ENCODE assay signal across 9 mouse cellular contexts in genomic region chr15:99527629-99528353, GRCm38 (mm10). TPM values are rescaled to one million over a fixed set of nuclear protein-coding genes. Genes with fewer than 3 reads are reported as not detected.
A peak's percentile ranks its signal among the peaks of the same experiment; 100 is the strongest.
DNase-seq lines count a peak whose midpoint lies in the region.
"Had no signal": no experiment of that assay in that cellular context is flagged by ENCODE, and none has a peak within 500 bp of the region (broad histone marks: within the 10 kb centered on the region; RNA-seq: fewer than 3 reads in every experiment).

Gene Faim2, minus strand, starts transcription at chr15:99528165.

- no peak for DNase-seq in adrenal gland, postnatal 36 days
- DNase-seq in cerebellum, postnatal 36 days, result peak; percentile 88 to 91
- DNase-seq in gonadal fat pad, adult 2 months (ENCODE audit: low read depth), result no peak
- peak; percentile 81 to 84 for DNase-seq in left cerebral cortex, postnatal 36 days (ENCODE audit: low spot score in 2 of 2)
- DNase-seq in right cerebral cortex, postnatal 14 days, result peak; percentile 78
- no peak for DNase-seq in heart, postnatal 36 days
- DNase-seq in spleen, postnatal 4 days (ENCODE audit: low spot score in 2 of 2), result no peak

- intact Hi-C loops in left cerebral cortex, postnatal 36 days (cut with DNase I), result loop anchor here (2.0 kb wide), 1 partner anchor 29 kb away; no protein-coding TSS in a partner anchor
- intact Hi-C loops in heart, postnatal 36 days (cut with DNase I), result no loop called here

RNA-seq across cellular contexts. Expression of gene Faim2, which starts in this region (rescaled TPM):
- total RNA-seq in adrenal gland, postnatal 36 days (2021), result 10 to 100 TPM; 17.8 to 23.5 TPM
- polyA plus RNA-seq in gonadal fat pad, adult 2 months (2012; rRNA removed), result 19.4 and 23.8 TPM in 2 replicates
- total RNA-seq in left cerebral cortex, postnatal 36 days (2021), result 100 to 1,000 TPM; 365 to 407 TPM
- total RNA-seq in heart, postnatal 36 days (2021), result under 1 TPM; 0.31 to 0.33 TPM
- total RNA-seq: common myeloid progenitor, adult 5-6 weeks had no signal
- polyA plus RNA-seq: macrophage had no signal

Comparison
In these comparisons a context has a peak if more than half of its experiments do, and no peak if none do; other contexts are left out.
1. RNA of gene Faim2 (total RNA-seq): 365 to 407 TPM in left cerebral cortex, postnatal 36 days; 17.8 to 23.5 TPM in adrenal gland, postnatal 36 days and 0.31 to 0.33 TPM in heart, postnatal 36 days; every median in the first group is over 10 times any median in the second.
2. DNase-seq: peak in cerebellum, postnatal 36 days (2 of 2), left cerebral cortex, postnatal 36 days (2 of 2) and right cerebral cortex, postnatal 14 days (single experiment); none in adrenal gland, postnatal 36 days (0 of 2), gonadal fat pad, adult 2 months (single experiment), heart, postnatal 36 days (0 of 2) and spleen, postnatal 4 days (0 of 2).